Mouse (Mus musculus) NIH3T3 (cell line): Measurements from ENCODE around the gene 1700024B05Rik.
"Not testable (repeated sequence)": the region's sequence is repeated elsewhere in the genome, so short reads cannot be mapped to it uniquely, and the experiment has no call there.

Experiments used
- DNase-seq: peaks from one replicate; pipeline ENCODE4 v3.0.0-alpha.2; 2012; ENCODE audit warnings: low read depth

Gene 1700024B05Rik

DNA sequence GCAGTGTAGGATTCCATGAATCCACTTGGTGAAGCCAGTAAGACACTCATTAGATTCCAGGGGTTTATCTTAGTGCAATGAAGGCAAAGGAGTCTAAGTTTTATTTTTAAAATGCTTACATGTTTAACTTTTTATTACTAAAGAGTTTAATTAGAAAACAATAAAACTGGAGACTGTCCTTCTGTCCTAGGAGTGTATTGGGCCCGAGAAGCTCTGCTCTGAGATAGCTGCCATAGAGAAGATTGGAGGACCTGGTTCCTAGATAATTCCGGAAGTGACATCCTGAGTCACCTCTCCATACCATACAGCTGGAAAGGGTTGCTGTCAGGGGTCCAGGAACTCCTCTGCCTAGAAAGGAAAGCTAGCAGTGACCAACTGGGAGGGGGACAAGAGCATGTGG is at the start of gene 1700024B05Rik:
Gene 1700024B05Rik, plus strand, starts transcription at position 301 of the 400 bp plus-strand sequence.
- DNase-seq, result not testable (repeated sequence)

DNA sequence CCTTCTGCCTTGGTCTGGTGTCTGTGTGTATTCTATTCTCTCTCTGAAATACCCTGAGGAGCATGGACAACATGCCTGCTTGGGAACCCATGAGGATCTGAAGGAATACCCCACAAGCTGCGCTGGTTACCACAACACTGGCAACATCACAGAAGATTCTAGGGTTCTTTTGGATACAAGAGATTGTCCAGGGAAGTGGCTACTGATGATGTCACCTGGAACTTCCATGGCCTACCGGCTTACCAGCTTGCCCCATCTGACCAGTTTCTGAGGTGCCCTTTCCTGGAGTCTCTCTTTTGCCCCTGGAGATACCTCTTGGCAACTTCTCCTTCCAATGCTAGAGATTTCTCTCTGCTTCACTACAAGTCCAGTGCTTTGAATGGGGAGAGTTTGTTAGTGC is 36.6 kb upstream of the 1700024B05Rik start, which contains the start of gene Gm7980:
Gene Gm7980, minus strand, starts transcription at position 101 of the 400 bp plus-strand sequence.
- DNase-seq, result not testable (repeated sequence)

GRCm38 (mm10) chr14:41924649-41925048 is 19.1 kb upstream of the 1700024B05Rik start, which contains the start of gene 1700049E17Rik1:
Gene 1700049E17Rik1, plus strand, starts transcription at chr14:41924949.
- not testable (repeated sequence) for DNase-seq

DNA sequence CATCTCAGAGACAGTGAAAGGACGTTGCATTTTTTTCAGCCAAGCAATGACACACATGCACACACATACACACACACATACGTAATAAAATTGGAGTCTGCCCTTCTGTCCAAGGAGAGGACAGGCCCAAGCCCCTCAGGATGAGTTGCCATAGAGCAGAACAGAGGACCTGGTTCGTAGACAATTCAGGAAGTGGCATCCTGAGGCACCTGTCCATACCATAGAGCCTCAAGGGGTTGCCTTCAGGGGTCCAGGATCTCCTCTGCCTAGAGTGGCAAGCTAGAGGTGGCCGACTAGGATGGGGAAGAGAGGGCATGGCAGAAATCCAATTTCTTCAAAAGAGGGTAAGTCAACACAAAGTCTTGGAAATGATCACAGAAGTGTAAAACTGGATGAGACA is 20.3 kb downstream of the 1700024B05Rik start:
- not testable (repeated sequence) for DNase-seq

DNA sequence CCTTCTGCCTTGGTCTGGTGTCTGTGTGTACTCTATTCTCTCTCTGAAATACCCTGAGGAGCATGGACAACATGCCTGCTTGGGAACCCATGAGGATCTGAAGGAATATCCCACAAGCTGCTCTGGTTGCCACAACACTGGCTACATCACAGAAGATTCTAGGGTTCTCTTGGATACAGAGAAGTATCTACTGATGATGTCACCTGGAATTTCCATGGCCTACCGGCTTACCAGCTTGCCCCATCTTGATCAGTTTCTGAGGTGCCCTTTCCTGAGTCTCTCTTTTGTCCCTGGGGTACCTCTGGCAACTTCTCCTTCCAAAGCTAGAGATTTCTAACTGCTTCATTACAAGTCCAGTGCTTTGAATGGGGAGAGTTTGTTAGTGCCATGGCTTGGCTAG is 24.0 kb downstream of the 1700024B05Rik start, which contains the start of gene Gm6401:
Gene Gm6401, minus strand, starts transcription at position 101 of the 400 bp plus-strand sequence.
- DNase-seq, result not testable (repeated sequence)

- not testable (repeated sequence) for DNase-seq
These were observed 24.8 kb downstream of the 1700024B05Rik start for GRCm38 (mm10) chr14:41968596-41968995.

DNA sequence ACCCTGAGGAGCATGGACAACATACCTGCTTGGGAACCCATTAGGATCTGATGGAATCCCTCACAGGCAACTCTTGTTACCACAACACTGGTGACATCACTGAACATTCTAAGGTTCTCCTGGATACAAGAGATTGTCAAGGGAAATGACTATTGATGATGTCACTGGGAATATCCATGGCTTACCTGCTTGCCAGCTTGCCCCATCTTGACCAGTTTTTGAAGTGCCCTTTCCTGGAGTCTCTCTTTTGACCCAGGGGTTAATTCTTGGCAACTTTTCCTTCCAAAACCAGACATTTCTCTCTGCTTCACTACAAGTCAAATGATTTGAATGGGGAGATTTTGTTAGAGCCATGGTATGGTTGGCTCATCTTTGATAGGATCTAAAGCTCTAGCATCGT is 39.4 kb downstream of the 1700024B05Rik start, which contains the start of gene Gm3543:
Gene Gm3543, minus strand, starts transcription at position 101 of the 400 bp plus-strand sequence.
- DNase-seq, result not testable (repeated sequence)
